Mouse (Mus musculus) right cerebral cortex, postnatal 25 days (tissue): Measurements from ENCODE around the gene Amz1.

Experiments used
- DNase-seq: peaks from one replicate; pipeline ENCODE4 v3.0.0; 2022

The Amz1 gene

DNA sequence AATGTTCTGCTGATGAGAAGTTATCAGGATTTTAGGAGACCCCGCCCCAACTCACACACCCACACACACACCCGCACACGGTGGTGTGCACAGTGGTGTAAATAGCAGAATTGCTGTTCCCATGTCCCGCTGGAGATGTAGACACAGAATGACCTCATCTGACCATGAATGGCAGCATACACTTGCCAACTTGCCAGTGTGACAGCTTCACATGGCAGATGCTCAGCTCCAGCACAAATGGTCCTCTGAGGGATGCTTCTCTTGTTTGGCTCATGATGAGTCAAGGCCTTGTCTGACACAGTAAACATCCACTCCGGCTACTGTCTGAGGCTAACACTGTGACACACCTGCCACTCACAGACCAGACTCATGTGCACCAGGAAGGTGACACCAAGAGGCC is 44.4 kb downstream of the Amz1 start:
- DNase-seq, result no peak

GRCm38 (mm10) chr5:140771612-140772011 is 47.7 kb downstream of the Amz1 start:
- no peak for DNase-seq

DNA sequence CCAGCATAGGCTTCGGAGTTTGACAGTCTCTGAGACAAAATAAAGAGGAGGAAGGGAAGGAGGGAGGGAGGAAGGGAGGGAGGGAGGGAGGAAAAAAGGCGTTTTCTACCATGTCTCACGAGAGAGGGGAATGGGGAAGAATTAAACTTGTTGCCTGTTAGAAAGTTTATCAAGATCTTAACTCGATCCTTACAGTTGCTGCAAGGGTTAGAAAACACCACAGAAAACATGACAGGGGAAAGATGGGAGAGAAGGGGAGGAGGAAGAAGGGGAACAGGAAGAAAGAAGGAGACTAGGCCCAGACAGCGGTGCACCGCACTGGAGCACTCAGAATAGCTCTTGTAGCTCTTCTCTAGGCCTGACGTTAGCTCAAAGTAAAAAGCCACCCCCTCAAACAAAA is 48.2 kb downstream of the Amz1 start:
- no peak for DNase-seq

DNA sequence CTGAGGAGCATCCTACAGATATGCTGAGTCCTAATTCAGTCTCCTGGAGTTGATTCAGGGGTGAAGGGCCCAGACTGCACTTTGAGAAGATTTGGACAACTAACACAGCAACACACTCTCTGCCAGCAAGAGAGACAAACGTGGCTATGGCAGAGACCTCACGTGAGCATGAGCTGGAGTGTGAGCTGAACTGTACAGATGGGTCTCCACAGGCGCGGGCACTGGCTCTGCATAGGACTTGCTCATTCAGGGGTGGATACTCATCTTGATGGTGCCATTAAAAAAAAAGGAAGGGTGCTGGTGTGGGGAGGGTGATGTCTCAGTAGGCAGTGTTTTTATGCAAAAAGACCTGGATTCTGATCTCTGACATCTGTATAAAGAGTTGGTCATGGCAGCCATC is 51.2 kb downstream of the Amz1 start:
- no peak for DNase-seq

DNA sequence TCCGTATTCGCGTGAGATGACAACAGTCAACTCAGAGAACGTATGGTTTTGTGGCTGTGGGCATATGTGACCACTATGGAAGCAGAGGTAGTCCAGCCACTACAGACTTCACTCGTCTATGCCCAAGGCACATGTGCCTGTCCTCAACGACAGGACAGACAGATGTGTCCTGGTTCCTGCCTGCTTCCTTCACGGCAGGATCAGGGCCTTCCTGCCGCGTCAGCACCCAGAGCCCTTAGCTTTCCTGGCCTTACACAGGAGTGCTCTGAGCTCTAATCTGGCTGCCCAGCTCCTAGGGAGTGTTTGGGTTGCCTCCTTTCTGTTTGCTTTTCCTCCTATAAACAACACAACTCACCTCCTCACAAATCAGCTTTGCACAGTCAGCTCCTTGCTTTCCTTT is 53.0 kb downstream of the Amz1 start:
- no peak for DNase-seq

DNA sequence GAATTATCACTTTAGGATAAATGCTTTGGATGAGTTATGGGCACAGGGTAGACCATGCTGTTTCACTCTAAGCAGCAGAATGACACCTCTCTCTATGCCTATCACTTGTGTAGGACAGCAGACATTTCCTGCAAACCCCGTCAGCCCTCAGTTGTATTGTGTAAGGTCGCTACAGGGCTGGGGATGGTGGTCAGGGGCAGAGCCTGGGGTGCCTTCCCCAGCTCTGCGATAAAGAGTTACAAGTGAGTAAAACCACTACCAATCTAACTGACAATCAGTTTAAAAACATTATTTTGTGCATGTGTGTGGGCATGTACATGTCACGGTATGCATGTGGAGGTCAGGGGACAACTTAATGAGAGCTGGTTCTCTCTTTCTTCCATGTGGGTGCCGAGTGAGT is 57.2 kb downstream of the Amz1 start:
- DNase-seq, result no peak

DNA sequence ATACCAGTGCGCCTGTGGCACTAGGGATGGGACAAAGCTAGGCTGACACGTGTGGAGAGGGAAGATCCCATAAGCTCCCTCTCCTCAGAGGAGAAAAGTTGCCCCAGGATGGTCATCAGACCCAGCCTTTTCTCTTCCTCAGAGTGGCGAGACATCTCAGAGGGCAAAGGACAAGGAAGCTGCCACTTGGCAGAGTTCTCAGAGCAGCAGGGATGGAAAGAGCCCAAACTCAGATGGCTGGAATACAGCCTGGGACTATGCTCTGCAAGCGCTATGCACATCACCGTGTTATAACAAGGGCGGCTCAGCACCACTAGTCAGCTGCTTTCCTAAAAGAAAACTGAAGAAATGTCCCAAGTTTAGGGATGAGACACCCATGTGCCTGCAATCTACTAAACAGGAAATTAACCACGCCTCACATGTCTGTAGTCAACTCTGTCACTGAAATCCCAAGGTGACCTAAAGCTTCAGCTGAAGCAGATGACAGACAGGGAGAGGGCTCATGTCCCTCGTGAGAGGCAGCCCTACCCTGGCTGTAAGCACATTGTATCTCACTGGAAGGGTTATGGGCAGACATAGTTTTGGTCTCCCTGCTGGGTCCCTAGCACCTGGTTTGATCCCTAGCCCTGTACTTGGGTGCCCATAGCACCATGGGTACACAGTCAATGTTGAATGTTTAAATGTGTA is 58.1 kb downstream of the Amz1 start:
- no peak for DNase-seq

GRCm38 (mm10) chr5:140783577-140783976 is 59.6 kb downstream of the Amz1 start:
- DNase-seq, result no peak

DNA sequence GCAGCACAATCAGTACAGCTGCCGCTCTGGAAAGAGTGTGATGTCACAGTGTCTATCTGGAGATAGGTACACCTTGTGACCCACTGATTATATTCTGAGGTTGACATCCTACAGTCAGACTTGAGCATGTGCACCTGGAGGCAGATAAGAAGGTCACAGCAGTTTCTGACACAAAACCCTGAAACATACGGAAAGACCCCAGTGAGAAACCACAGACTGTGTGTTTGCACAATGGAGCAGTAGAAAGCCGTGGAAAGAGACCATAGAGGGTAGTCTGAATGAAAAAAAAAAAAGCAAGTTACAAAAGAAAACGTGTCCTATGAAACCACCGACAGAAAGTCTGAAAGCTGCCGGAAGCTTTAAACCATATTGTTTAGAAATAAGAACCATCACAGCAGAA is 60.4 kb downstream of the Amz1 start:
- DNase-seq, result no peak

DNA sequence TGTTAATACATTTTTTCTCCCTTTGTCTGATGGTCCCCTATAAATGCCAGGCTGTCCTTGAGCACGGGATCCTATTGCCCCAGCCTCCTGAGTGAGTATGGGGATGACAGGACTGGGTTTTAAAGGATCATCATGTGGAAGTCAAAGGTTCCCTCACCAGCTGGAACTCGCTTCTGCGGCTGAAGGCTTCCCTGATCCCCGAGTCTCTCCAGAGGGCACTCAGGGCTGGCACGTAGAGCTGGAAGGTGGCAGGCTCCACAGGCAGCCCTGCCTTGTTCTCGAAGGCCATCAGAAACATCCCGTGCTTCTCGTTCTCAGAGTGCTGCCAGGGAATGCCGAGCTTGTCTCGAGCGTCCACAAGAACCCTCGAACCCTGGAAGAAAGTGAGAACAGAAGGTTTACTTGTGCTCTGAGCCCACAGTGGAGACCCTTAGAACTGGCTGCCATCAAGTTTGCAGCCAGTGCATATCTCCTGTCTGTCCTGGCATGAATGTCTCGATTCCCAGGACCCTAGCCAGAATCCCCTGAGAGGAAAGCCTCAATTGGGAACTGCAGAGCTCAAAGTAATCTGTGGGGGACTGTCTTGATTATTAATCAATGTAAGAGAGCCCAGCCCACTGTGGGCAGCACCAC is 61.4 kb downstream of the Amz1 start:
- no peak for DNase-seq

DNA sequence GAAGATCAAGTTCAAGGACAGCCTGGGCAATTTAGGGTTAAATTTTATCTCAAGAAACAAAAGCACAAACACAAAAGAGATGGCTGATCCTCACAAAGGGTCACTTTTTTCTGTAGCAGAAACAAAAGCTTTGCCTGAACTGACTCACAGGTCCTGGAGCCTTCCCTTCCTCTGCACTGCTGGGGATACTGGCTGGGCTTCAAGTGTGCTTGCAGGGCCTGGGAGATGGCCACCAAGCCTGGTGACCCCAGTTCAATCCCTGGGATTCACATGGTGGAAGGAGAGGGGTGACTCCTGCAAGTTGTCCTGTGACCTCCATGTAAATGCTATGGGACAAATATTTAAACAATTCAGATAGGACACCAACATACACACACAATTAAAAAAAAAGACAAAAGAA is 65.6 kb downstream of the Amz1 start:
- no peak for DNase-seq

DNA sequence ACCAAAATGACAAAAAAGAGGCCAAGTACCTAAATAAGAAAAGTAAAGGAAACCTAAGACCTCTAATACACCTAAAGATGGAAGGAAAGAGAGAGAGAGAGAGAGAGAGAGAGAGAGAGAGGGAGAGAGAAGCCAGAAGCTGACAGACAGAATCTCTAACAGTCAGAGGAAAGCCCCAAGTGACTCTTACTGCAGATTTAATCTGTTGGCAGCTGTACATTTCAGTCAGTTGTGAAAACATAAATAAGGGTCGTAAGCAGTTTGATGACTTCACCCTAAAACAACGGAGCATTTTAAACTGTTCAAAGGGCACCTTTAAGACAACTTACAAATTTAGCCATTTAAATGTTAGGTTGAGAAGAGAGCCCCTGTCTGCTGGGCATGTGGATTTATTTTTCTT is 66.5 kb downstream of the Amz1 start:
- no peak for DNase-seq

GRCm38 (mm10) chr5:140790937-140791877 is 67.3 kb downstream of the Amz1 start:
- peak; percentile 40 for DNase-seq

DNA sequence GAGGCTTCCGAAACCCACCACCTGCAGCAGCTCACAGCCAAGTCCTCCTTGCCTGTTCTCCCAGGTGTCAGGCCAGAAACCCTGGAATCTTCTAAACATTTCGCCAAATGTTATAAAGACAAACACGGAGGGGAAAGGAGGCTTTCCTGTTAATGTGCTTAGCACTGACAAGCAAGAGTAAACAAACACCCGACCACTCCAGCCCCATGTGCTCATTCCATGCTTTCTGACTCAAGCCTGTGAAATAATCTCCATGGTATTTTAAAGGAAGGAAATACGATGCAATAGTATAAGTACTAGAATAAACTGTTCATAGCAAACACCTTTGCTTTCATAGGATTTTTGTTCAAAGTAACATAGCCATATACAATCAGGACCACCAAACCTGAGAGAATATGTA is 68.3 kb downstream of the Amz1 start:
- DNase-seq, result no peak

GRCm38 (mm10) chr5:140794753-140795152 is 70.8 kb downstream of the Amz1 start:
- no peak for DNase-seq

DNA sequence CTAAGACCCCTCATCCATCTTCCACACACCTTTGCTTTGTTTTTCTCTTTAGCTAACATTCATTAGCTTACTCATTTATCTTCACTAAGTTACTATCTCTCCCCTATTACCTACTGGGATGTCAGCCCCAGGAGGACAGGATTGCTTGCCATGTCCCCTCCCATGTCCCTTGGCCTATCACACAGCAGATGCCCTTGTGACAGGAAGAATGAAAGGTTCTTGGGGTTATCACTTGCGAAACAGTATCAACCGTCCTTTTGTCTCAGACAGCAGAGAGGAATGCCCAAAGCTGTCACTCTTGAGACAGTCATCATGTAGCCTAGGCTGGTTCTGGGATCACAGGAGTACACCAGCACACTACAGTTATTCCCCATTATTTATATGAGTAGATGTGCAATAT is 71.2 kb downstream of the Amz1 start:
- DNase-seq, result no peak

DNA sequence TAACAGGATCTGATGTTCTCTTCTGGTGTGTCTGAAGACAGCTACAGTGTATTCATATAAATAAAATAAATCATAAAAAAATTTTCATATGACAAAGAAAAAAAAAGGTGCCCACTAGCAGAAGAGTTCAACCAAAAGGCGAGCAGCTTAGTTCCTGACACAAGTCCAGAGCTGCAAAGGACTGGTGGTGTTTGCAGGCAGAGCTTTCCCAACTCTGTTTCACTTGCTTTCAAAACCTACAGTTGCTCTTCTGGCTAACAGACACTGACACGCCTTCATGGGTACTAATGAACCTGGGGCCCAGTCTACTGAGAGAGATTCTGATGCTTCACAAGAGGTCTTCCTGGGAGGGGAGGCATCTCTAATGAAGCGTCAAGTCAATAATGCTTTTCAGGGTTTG is 72.1 kb downstream of the Amz1 start:
- no peak for DNase-seq

- DNase-seq, result no peak
Measured at GRCm38 (mm10) chr5:140798158-140798557, 74.2 kb downstream of the Amz1 start.

- no peak for DNase-seq
Measured at GRCm38 (mm10) chr5:140798775-140799174, 74.8 kb downstream of the Amz1 start.

GRCm38 (mm10) chr5:140799190-140799589 is 75.3 kb downstream of the Amz1 start:
- no peak for DNase-seq

- no peak for DNase-seq
Measured at GRCm38 (mm10) chr5:140800288-140800923, 76.5 kb downstream of the Amz1 start.

DNA sequence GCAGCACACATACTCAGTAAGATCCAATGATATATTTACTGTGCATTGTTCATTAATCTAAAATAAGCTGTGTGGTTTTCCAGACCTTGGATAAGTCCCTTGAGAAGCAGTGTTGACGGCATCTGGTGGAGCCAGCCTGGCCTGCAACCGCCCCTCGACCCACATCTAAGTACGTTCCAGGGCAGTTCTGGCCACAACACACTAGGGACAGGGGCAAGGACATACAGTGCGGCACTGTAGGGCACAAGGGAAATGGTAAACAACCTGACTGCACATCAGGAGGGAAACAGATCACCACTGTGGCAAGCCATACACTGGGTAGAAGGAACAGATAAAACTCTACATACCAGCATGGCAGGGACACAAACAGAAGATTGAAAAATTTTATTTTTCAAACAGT is 77.9 kb downstream of the Amz1 start:
- DNase-seq, result no peak

DNA sequence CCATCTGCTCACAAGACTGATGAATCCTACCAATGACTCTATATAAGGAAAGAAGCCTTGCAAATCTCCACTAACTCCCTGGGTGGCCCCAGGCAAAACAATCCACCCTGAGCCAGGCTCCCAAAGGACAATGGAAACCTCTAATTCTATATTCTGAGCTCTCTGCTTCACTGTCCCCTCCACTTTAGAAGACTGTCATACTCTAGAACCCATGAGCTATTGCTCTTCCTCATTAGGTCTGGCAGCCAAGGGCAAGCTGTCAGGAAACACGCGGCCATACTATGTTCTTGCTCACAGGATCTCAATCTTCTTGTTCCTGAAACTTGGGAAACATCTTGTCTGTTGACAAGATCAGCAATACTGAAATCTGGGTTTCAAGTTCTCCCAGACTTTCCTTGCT is 82.3 kb downstream of the Amz1 start:
- DNase-seq, result no peak
